Mouse (Mus musculus) kidney, adult 18-20 months (tissue): ENCODE results near the gene Olfr1143.

ENCODE experiments used
- DNase-seq: peaks from one replicate; pipeline ENCODE4 v3.0.0; 2021

Gene Olfr1143

GRCm38 (mm10) chr2:87800292-87800691 is at the start of gene Olfr1143:
TSS of gene Olfr1143 (plus strand) at chr2:87800592.
- DNase-seq = no peak

GRCm38 (mm10) chr2:87753891-87754290 is 46.5 kb upstream of the Olfr1143 start, which contains the start of gene Olfr1141:
TSS of gene Olfr1141 (minus strand) at chr2:87753991.
- DNase-seq = no peak

DNA sequence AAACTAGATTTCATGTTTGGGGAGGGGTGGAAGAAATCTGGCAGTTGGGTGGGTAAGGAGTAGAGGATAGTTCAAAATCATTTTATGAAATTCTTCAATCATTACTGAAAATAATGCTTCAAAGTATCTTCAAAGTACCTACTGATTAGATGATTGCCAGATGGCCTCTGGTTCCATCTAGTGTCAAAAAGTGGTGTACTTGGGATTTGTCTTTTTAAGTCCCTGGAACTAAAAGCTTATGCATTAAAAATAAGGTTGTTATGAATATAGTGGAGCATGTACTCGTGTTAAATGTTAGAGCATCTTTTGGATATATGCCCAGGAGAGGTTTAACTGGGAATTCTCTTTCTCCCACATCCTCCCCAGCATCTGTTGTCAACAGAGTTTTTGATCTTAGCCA is 24.2 kb upstream of the Olfr1143 start:
- DNase-seq = no peak

DNA sequence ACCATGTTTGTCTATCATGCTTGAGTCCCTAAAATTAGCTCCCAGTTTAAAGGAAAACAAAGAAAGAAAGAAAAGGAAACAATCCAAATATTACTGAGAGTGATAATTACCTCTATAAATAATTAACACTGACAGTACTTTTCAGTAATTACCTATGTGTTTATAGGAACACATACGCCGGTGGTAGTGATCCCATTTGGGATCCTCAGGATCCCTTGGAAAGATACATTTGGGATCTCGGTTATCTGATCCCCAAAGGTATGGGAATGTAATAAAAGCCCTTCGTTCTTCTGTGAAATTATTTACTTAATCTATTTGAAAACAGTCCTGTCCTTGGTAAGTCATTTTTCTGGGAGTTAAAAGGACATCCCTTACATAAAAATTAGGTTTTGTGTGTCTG is 21.2 kb upstream of the Olfr1143 start, which contains the start of gene Olfr152:
Olfr152 (plus strand) TSS at position 301 of the 400 bp plus-strand sequence.
- no peak for DNase-seq

DNA sequence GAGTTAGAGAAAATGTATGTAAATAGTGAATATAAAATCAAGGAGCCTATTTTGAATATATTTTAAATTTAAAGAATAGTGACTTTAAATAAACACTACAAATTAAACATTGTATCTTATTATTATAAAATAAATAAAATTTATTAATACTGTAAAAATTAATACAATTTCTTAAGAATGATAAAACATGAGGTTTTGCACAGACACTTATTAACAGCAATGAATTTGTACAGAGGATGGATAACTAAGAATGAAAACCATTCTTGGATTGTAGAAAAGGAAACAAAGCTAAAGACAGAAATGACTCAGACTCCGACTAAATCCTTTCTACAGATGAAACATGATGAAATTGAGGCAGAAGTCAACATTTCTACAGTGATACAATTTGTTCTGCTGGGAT is 9.1 kb downstream of the Olfr1143 start, which contains the start of gene Olfr1145:
Olfr1145 (plus strand) TSS at position 301 of the 400 bp plus-strand sequence.
- no peak for DNase-seq

- no peak for DNase-seq
Measured at GRCm38 (mm10) chr2:87830233-87830632, 29.8 kb downstream of the Olfr1143 start, which contains the start of gene Olfr1148. TSS of gene Olfr1148 (plus strand) at chr2:87830533.

GRCm38 (mm10) chr2:87843693-87844092 is 43.3 kb downstream of the Olfr1143 start, which contains the start of gene Olfr1150-ps1:
TSS of gene Olfr1150-ps1 (plus strand) at chr2:87843993.
- no peak for DNase-seq
